Mouse (Mus musculus): ENCODE measurements at regions not wholly inside any gene's neighbourhood (a gene's known extent, or its start where the extent isn't known, plus 50 kb on each side); places are given as distances from the start of the nearest gene placed in this dataset.

DNA sequence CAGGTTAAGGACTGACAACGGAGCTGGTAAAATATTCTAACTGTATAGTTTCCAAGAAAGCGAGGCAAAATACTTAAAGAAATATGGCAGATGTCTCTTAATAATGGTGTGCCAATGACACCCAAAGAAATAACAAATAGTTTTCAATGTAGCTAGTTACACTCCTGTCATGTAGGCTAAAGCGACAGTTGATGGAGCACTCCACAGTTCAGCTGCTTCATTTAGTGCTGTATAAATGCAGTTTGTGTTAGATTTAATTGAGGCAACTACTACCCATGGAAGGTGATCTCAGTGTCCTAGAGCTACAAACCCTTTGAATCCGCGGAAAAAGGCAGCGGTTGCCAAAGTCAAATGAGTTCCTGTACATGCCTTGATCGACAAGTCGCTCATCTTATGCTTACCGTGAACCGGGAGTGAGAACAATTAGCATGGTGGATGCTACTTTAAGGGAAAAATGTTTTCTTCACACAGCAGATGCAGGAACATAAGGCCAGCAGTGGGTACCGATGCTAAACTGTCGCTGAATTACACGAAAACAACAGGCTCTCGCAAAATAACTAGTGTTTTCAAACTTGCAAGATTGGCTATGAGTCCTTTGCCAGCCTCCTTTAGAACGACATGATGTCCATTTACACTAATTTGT, 961.4 kb downstream of the Mat2b start:
- no peak for DNase-seq

DNA sequence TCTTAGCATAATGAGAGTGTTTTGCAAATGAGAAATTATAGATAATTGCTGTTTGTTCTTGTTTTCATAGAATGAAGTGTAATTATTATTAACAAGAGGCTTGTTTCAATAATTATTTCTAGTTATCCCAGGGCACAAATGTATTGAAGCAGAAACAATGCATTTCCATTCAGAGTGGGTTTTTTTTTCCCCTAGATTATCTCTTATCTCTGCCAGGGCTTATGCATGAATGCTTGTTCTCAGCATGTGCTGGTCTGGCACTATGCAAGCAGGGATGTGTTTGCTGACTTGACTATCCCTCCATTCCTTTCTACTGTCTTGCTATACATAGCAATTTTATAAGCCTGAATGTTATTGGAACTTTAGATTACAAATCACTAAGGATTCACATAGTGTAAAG, 971.4 kb downstream of the Mat2b start:
- DNase-seq: no peak

GRCm38 (mm10) chr11:39678521-39678920, 1016.5 kb downstream of the Mat2b start:
- DNase-seq: no peak

- no peak for DNase-seq
Observed at GRCm38 (mm10) chr11:39653595-39653994, 1041.4 kb downstream of the Mat2b start.

- DNase-seq: no peak
Observed at GRCm38 (mm10) chr11:39619356-39619755, 1075.6 kb downstream of the Mat2b start.

DNA sequence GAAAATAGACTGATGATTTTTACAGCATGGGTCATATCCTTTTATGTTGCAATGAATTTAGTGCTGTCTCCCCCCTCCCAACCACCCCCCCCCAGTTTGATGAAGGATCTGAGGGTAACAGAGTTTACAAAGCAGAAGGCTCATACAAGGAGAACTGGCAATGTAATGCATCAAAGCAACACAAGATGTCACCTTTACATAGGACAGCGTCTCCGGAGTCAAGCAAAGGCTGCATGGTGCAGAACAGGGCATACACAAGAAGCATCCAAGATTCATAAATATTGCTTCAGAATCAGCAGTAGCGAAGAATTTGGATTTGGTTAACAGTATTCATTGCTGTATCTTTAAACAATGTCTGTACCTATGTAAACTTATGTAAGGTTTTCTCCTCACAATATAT, 1079.2 kb downstream of the Mat2b start:
- DNase-seq: no peak

DNA sequence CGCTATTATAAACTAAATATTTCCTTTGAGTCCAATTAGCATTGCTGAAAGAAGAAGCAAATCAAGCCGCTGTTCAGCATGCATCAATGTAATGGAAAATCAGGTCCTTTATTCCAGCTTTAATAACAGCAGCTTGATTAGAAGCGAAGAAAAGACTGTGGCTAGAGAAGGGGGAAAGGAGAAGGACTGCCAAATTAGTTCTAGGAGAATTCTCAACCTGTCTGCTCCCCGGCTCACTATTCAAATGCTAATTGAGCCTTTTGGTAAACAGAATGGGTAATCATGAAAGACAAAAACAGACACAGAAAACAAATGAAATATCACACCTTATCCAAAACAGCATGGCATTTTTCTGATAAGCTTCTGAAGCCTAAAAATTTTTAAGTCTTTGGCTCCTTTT, 1098.5 kb downstream of the Mat2b start:
- DNase-seq: no peak

- DNase-seq: peak; percentile 3
Observed at GRCm38 (mm10) chr11:39588641-39589385, 1106.2 kb downstream of the Mat2b start.

- DNase-seq: no peak
Observed at GRCm38 (mm10) chr11:39558287-39558686, 1136.7 kb downstream of the Mat2b start.

DNA sequence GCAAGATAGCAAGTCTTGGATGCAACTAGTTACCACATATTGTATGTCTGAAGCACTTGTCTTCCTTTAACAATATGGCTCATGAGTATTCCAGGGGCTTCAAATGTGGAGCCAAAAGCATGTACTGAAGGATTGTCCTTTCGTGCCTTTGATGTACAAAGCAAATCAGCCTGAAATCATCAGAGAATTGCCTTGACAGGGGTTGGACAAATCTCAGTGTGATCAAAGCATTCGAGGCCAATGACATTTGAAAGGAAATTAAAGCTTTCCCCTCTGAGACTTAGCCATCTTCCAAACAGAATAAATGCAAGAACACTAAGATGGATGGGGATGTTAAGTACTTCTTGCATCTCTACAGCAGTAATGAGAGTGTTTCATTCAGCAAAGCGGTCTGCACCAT, 1144.9 kb downstream of the Mat2b start:
- DNase-seq: no peak

GRCm38 (mm10) chr11:39524866-39525649, 1169.9 kb downstream of the Mat2b start:
- DNase-seq: no peak

GRCm38 (mm10) chr11:39495253-39495652, 1199.8 kb downstream of the Mat2b start:
- no peak for DNase-seq

DNA sequence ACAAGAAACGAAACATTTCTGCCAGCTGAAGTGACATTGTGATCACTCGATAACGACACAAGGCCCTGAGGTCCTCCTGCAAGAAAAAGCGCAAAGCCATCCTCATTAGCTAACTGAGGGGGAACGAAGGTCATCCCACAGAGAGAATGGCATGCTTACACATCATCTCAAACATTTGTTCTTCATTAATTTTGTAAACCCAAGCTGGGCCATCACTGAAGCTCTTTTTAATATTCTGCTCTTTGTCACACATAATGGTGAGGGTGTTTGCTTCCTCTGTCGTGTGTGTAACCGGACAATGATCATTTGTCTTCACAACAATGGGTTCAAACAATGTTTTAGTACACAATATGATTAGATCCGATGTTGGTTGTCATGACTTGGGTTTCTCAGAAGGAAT, 1217.9 kb downstream of the Mat2b start:
- no peak for DNase-seq

- no peak for DNase-seq
Observed at GRCm38 (mm10) chr11:39453329-39453952, 1241.6 kb downstream of the Mat2b start.

GRCm38 (mm10) chr11:39446374-39446773, 1248.6 kb downstream of the Mat2b start:
- DNase-seq: no peak

- DNase-seq: no peak
Observed at GRCm38 (mm10) chr11:39411691-39412090, 1283.3 kb downstream of the Mat2b start.

- DNase-seq: no peak
Observed at GRCm38 (mm10) chr11:39411182-39411581, 1283.8 kb downstream of the Mat2b start.

DNA sequence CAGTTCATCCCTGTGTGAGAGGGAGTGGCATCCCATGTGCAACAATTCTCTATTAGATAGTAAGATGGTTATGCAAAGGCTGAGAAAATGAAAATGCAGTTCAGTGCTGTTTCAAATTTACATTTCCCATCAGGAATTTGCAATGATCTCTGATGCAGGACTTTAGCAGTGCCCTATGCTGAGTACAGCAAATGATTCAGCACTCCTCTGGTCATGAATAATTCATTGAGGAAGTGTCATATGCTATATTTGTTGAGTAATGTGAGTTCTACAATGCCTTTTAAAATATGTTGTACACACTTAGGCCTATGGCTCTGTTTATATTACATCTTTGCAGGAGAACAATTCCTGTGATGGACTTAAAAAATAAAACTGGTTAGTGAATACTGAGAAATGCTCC, 1330.2 kb downstream of the Mat2b start:
- no peak for DNase-seq

GRCm38 (mm10) chr11:39350616-39351015, 1344.4 kb downstream of the Mat2b start:
- no peak for DNase-seq

Measured in adrenal gland, adult 8-10 months (tissue).